Mouse (Mus musculus) ovary, adult 10 weeks (tissue): ENCODE data around the gene Sgk2. TPM values are rescaled to one million over a fixed set of nuclear protein-coding genes. Genes with fewer than 3 reads are reported as not detected.

Experiments
- polyA plus RNA-seq: library from polyadenylated mRNA; stranded (reverse); fragments of 350-450 nt; fragmentation: Illumina TruSeq; extraction: RNeasy Lipid Tissue Mini Kit (QIAGEN cat#74804); gene quantifications from one replicate; pipeline ENCODE4 v1.2.3, GENCODE M21; 2014

Gene Sgk2
- polyA plus RNA-seq = not detected

DNA sequence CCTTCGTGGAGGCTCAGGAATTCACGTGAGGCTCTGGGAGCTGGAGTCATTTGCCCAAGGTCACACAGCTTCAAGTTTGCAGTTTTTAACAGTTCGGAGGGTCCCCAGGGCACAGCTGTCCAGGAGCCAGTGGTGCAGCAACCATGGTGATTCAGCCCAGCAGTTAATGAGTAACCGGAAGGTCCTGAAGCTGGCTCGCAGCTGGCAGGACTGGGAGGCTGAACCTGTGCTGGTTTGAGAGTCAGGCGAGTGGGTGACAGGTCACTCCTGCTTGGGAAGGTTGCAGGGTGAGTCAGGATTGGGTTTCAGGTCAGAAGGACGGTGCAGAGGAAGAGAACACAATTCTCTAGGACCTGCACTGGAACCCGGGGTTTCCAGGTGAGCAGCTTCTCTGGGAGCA, at the start of gene Sgk2:
TSS of gene Sgk2 (plus strand) at position 113 of the 400 bp plus-strand sequence.

GRCm38 (mm10) chr2:162943148-162943846, 43.8 kb upstream of the Sgk2 start, which contains the start of gene L3mbtl1:
TSS of gene L3mbtl1 (plus strand) at chr2:162943472.

DNA sequence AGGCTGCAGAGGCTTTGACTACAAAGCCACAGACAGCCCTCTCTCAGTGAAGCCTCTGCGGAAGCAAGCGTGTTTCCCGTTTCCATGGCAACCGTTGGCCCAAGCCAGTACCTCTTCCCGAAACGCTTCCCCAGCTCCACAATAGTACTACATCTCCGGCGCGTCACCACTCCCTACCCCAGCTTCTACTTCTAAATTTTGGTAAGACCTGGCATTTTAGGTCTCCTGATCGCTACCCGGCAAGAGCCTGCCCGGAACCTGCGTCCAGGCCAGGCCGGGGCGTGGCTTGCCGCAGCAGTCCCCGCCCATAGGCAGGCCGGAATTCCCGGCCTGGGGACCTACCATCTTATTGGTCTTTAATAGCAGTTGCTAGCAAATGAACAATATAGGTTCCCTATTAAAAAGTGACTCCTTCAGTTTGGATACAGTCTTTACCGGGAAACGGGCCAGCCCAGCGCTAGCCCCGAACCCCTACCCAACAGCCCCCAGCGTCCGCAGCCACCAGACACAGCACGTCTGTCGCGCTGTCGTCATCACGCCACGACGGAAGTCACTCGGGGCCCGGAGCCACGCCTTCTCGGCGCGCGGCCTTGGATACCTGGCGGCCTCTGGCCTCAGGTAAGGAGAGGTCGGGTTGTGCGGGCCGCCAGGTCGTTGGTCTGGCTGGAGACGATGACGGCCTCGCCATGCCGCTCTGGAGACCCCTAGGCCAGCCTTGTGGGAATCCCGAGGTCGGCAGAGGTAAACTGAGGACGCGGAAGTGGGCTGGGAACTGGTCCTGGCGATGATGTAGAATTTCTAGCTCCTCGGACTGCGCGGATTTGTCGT, 30.0 kb downstream of the Sgk2 start, which contains the start of gene Ift52:
TSS of gene Ift52 (plus strand) at position 439 of the 828 bp plus-strand sequence.

DNA sequence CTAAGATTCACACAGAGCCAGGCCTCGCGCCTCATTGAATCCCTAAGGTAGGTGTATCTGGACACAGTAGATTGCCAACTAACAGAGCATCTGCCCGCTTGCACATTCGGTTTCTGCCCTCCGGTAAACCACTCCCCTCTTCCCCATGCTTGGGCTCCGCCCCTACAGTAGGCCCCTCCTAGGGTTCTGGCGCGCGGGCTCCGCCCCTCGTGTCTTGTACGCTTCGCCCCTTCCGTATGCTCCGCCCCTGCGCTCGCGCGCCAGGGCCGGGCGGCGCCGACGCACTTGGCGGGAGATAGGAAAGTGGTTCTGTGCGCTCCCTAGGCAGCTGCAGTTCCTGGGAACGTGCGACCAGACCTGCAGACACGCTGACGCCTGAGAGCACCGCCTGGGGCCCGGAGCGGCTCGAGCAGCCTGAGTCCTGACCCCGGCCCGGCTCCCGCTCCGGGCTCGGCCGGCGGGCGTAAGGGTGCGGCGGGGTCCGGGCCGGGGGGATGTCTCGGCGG, 67.3 kb downstream of the Sgk2 start, which contains the start of gene Mybl2:
TSS of gene Mybl2 (plus strand) at position 353 of the 506 bp plus-strand sequence.

Other genes with a start within 250 kb of the Sgk2 start
- 218 TPM for gene Srsf6, start 55.8 kb upstream of the Sgk2 start, polyA plus RNA-seq
- gene L3mbtl1, start 43.9 kb upstream of the Sgk2 start, polyA plus RNA-seq = not detected
- 133 TPM for gene Ift52, start 30.0 kb downstream of the Sgk2 start, polyA plus RNA-seq
- gene Mybl2, start 67.4 kb downstream of the Sgk2 start, polyA plus RNA-seq = 0.51 TPM
- gene Gtsf1l, start 100.5 kb downstream of the Sgk2 start, polyA plus RNA-seq = not detected
- 152 TPM for gene Tox2, start 215.8 kb downstream of the Sgk2 start, polyA plus RNA-seq